Mouse (Mus musculus) erythroblast, adult 5-6 weeks (primary cell): ENCODE data around the gene Ino80d. TPM values are rescaled to one million over a fixed set of nuclear protein-coding genes. Genes with fewer than 3 reads are reported as not detected.

Source experiments
- ATAC-seq: replicated peaks from 2 replicates; pipeline ENCODE4 v1.8.0; 2016; ENCODE audit warnings: moderate number of reproducible peaks, mild to moderate bottlenecking, moderate TSS enrichment, inconsistent platforms; ENCODE audit not compliant: poor library complexity, low FRiP score, severe bottlenecking
- total RNA-seq, 2 experiments: library from RNA; stranded (forward) in 1 of 2; stranded (reverse) in 1 of 2; fragments of 150-400 nt in 1 of 2; fragments of 200-764, 138-1000 nt in 1 of 2; gene quantifications; 2 replicates each; pipeline versions ENCODE4 v1.2.3 to v1.2.4; 2015 to 2017; ENCODE audit warnings: low replicate concordance in 2 of 2

The Ino80d gene
- total RNA-seq, 2 experiments from 2014 or later, result 12.4 to 22.5 TPM

- ATAC-seq, result no peak
Measured at GRCm38 (mm10) chr1:63005013-63005646, 109.3 kb downstream of the Ino80d start.

GRCm38 (mm10) chr1:63001874-63002273, 112.6 kb downstream of the Ino80d start:
- no peak for ATAC-seq

GRCm38 (mm10) chr1:62993348-62993747, 121.1 kb downstream of the Ino80d start:
- no peak for ATAC-seq

DNA sequence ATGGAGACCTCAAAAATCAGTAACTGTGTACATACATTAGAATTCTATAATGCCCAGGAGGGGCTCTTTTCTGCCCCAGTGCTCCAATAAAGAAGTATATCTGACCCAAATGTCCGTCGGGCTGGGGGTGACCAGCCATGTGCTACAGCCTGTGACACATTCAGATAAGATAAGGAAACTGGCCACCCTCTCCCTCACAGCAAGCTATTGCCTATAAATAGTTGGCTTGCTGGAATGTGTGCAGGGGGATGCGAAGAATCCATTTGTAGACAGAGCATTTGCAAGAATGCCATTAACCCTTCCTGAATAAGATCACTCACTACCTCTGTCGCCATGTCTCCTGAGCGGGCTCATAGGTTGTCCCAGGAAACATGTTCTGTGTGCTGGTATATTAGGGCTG, 121.8 kb downstream of the Ino80d start:
- no peak for ATAC-seq

DNA sequence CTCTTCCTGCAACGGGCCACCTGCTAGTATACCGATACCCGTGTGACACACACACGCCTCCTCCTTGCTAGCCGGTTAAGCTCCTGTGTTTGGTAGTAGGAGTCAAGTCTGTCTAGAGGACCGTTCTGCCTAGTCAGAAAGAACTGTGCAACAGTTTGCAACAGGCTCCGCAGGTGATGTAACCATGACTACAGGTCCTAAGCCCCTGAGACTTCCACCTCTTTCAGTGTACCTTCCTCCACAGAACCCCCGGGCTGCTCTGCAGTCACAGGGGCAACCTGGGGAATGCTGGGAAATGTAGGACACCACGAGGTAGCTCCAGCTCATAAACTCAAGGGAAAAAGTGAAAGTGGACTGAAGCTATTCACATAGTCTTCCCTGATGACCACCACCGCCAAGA, 123.4 kb downstream of the Ino80d start:
- no peak for ATAC-seq

- ATAC-seq, result no peak
Measured at GRCm38 (mm10) chr1:62987561-62987960, 126.9 kb downstream of the Ino80d start.

GRCm38 (mm10) chr1:62986267-62986666, 128.2 kb downstream of the Ino80d start:
- ATAC-seq, result no peak

DNA sequence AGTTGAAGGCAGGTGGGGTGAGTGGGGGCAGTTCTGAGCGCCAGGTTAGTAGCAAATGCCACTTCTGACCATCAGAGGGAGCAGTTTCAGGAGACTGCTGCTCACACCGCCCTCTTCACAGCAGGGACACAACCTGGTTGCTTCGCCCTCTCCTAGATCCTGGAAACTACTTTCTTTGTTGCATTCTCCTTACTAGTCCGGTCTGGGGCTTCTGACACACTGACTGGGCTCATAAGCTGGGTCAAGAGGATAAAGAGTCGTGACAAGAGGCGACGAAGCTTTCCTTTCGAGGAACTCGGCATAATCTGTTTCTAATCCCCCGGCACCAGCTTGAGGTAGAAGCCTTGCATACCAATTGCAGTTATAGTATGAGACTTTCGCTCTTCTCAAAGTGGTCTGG, 129.9 kb downstream of the Ino80d start:
- no peak for ATAC-seq

DNA sequence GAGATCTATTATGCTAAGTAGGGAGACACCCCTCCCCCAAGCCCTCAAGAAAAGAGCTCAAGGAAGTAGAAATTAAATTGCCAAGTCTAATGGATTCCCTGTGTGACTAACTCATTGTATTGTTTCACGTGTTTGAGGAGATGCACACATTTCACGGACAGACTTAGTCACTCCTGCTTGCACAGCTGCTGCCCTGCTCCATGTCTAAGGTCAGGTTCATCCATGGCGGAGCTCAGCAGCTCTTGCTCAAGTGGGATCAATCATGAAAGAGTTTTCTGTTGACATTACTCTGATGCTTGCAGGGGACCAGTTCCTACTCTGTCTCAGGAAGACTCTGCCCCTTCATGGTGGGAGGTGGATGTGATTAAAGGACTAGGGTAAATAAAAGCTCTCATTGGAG, 137.7 kb downstream of the Ino80d start:
- no peak for ATAC-seq

DNA sequence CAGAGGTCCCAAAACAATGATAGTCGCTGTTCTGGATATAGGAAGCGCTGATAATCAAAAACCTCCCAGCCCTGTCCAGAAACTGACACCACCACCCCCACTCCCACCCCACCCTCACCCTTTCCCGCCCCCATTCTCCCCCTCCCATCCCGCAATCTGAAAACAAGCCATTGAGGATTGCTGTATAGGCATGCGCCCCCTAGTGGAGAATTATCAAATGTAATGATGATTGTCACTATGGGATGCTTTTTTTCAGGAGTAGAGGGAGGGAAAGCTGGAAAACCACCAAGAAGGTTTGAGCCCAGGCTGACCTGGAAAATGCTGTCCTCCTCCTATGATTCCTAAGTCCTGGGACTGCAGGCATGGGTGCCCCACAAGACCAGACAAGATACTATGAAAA, 147.6 kb downstream of the Ino80d start:
- no peak for ATAC-seq

DNA sequence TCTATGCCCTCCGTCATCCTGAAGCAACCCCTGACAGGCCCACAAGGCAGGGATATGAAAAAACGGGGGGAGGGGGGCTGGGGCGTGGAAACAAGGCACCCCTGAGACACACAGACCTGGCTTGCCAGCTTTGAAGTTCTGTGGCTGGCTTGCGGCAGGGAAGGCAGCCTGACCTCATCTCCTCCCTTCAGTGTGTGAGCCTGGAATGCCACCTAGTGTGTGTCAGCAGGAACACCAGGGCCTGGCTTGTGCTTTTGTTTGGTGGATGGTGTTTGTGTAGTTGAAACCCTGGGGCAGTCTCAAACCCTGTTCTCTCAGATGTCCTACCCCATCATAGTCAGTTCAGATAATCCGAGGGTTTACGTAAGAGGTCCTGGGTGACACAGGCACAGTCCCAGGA, 150.2 kb downstream of the Ino80d start:
- no peak for ATAC-seq

DNA sequence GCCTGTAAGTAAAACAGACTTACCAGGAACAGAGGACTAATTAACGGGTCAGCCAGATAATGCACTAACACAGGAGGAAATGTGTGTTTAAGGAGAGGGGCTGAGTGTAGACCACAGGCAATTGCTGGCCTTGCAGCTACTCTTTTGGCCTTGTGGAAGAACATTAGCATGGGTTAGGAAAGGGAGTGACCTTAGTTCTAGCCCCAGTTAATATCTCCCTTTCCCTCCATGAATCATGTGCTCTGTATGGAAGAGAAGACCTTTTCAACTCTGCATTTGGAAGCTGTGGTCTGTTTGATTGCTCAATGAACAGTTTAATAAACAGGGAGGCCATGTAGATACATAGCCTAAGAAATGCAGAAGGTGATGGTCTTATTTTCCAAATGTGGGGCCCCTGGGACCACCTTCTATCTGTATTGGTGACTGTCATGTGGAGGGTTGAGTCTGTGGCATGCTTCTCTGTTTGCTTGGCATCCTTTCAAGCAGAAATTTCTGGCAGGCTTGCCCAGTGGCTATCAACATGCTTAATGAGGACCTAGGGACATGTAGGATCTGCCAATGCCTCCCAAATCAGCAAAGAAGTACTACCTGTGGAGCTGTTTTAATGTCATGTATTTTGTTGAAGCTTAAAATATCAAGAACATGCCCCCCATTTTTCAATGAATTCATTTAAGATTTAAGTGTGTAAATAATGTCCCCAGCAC, 157.4 kb downstream of the Ino80d start:
- ATAC-seq, result no peak

- no peak for ATAC-seq
Measured at GRCm38 (mm10) chr1:62956526-62956925, 157.9 kb downstream of the Ino80d start.

DNA sequence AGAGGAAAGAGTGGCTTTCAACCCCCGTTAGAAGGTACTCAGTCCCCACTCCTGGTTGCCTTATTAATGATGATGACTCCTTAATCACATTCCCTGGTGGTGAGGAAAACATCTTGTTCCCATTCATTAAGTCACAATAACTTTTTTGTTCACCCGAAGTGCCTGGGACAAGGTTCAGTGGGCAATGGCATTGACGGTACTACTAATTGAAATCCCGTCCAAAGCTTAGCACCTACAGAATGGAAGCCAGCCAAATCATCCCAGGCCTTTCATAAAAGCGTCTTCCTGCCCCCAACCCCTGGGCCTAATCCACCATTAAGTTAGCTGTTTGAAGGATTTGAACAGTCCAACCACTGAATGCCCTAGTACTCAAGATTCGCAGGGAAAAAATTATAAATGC, 159.1 kb downstream of the Ino80d start:
- no peak for ATAC-seq

DNA sequence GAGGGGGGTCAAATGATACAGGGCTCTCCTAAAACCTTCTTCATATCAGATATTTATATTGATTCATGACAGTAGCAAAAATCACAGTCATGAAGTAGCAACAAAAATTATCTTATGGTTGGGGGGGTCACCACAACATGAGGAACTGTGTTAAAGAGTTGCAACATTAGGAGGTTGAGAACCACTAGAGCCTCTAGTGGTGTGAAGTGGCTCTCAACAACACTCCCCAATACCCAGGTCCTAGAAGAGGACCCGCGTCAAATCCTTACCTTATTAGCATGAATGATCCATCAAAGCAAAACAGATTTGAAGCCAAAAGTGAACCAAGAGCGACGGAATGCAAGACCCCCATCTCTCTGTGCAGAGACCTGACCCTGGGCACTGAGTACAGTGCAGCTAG, 161.4 kb downstream of the Ino80d start:
- ATAC-seq, result no peak

GRCm38 (mm10) chr1:62952319-62952718, 162.1 kb downstream of the Ino80d start:
- no peak for ATAC-seq

DNA sequence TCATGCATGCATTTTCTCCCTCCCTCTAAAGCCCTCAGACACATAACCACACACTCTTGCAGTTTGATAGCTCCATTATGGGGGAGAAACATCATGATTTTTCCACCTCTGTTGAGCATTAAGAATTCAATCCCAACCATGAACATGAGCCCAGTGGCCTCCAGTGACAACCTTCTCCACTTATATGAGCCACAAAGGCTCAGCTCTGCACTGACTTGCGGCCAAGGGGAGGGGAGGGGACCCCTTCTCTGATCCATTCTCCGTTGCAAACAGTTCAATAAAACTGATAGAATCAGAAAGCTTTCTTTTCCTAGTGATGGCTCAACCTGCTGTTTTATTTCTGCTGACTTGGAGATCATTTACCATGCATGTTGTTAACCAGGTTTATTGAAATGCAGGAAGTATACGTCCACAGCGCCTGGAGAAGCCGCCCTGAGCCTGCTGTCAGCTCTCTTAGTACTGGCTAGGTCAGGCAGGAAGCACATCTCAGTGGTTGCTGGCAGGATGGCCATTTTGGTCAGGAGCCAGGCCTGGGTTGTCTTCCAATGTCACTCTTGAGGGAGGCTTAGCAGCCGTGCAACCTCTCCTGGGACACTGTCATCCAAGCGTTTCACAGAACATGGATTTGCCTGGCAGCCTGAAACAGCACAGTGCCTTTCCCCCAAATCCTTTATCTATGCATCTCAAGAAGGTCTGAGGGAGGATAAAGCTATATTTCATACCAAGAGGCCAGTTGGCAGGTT, 163.2 kb downstream of the Ino80d start:
- no peak for ATAC-seq

DNA sequence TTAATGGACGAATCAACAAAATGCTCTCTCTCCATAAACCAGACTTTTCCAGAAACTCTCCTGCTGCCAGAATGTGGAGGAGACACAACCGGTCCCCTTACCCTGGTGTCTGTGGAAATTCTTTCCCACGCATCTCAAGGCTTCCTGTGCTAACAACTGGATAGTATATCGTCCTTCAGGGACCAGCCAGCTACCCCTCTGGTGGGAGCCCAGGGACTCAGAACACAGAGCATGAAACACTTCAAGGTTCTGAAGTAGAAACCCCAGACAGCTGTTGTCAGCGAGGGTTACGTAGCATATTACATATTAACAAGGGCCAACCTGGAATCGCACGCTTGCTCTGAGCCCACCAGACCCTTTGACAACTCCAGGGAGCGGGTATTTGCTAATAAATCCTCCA, 163.9 kb downstream of the Ino80d start:
- no peak for ATAC-seq

DNA sequence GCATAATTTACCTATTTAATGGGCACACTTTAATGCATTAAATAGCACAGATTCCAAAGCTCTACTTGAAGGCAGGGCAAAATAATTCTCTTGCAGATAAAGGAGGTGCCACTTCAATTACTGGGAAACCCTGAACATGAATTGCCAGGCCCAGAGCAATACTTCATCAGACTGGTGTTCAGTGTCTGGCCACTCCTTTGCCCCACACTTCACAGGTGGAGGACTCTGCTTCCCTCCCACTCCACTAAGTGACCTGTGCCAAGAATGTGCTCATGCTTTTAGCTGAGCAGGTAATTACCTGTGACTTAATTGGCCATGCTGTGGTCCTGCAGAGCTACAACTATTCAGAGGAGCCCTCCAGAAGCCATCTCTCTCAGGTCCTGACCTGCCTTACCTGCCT, 166.7 kb downstream of the Ino80d start:
- no peak for ATAC-seq

GRCm38 (mm10) chr1:62946987-62947386, 167.5 kb downstream of the Ino80d start:
- ATAC-seq, result no peak

- ATAC-seq, result no peak
Measured at GRCm38 (mm10) chr1:62934752-62935329, 179.6 kb downstream of the Ino80d start.
